Mouse (Mus musculus) liver, adult 2 months (tissue): ENCODE data around the gene Gm867. TPM values are rescaled to one million over a fixed set of nuclear protein-coding genes. Genes with fewer than 3 reads are reported as not detected.

Source experiments
- DNase-seq: peaks from one replicate; pipeline ENCODE4 v3.0.0-alpha.2; 2011; ENCODE audit warnings: low read depth, low spot score; ENCODE audit errors: extremely low read depth
- H3K27ac ChIP-seq: fragments of 200-500 bp; replicated peaks from 2 replicates; pipeline ENCODE4 v1.5.1; 2012; ENCODE audit warnings: low read depth, mild to moderate bottlenecking, control low read depth, inconsistent platforms, low read length; ENCODE audit not compliant: insufficient read depth
- H3K27me3 ChIP-seq: fragments of 200-500 bp; 2 replicates; pipeline ENCODE4 v1.6.1; 2012; ENCODE audit warnings: mild to moderate bottlenecking, moderate library complexity, low read length, inconsistent platforms; ENCODE audit not compliant: control insufficient read depth, insufficient read depth
- H3K36me3 ChIP-seq: fragments of 200-500 bp; 2 replicates; pipeline ENCODE4 v1.6.1; 2012; ENCODE audit warnings: low read length, inconsistent platforms; ENCODE audit not compliant: control insufficient read depth, insufficient read depth
- H3K4me1 ChIP-seq: fragments of 200-500 bp; 2 replicates; pipeline ENCODE4 v1.6.1; 2011; ENCODE audit warnings: low read length; ENCODE audit not compliant: control insufficient read depth, insufficient read depth
- H3K4me3 ChIP-seq: fragments of 200-500 bp; 2 replicates; pipeline ENCODE4 v1.5.1; 2011; ENCODE audit warnings: low read depth, mild to moderate bottlenecking, control low read depth, low read length, moderate library complexity; ENCODE audit not compliant: insufficient read depth
- H3K79me2 ChIP-seq: fragments of 200-500 bp; 2 replicates; pipeline ENCODE4 v1.6.1; 2012; ENCODE audit warnings: inconsistent platforms, mild to moderate bottlenecking, low read length, moderate library complexity; ENCODE audit not compliant: control insufficient read depth, insufficient read depth
- H3K9ac ChIP-seq: fragments of 200-500 bp; 2 replicates; pipeline ENCODE4 v1.6.1; 2012; ENCODE audit warnings: low read depth, mild to moderate bottlenecking, control low read depth, inconsistent platforms, low read length
- CTCF ChIP-seq: fragments of 200-500 bp; IDR thresholded peaks from 2 replicates; pipeline ENCODE4 v1.5.1; 2011; ENCODE audit warnings: low read depth, low read length, control low read depth
- POLR2A ChIP-seq: fragments of 200-500 bp; IDR thresholded peaks from 2 replicates; pipeline ENCODE4 v1.6.1; 2011; ENCODE audit warnings: low read length, control low read depth; ENCODE audit not compliant: insufficient read depth; ENCODE audit errors: extremely low read depth
- WGBS: fragments of 180-500 bp; shearing (Covaris S2); methylation state at CpG from one replicate; pipeline ENCODE4 v1.1.7; 2018; 5-methylcytosine and 5-hydroxymethylcytosine counted together
- polyA plus RNA-seq: library from polyadenylated mRNA; depleted of rRNA; stranded (reverse); fragments of >200 nt; gene quantifications from 2 replicates; pipeline ENCODE4 v1.2.3, GENCODE M21; 2012
- total RNA-seq: library from RNA; depleted of rRNA; stranded (reverse); fragments of >200 nt; gene quantifications from 2 replicates; pipeline ENCODE4 v1.2.3, GENCODE M21; 2014

Gene Gm867
- total and polyA plus RNA-seq, 2 experiments: 0.09 to 0.11 TPM

DNA sequence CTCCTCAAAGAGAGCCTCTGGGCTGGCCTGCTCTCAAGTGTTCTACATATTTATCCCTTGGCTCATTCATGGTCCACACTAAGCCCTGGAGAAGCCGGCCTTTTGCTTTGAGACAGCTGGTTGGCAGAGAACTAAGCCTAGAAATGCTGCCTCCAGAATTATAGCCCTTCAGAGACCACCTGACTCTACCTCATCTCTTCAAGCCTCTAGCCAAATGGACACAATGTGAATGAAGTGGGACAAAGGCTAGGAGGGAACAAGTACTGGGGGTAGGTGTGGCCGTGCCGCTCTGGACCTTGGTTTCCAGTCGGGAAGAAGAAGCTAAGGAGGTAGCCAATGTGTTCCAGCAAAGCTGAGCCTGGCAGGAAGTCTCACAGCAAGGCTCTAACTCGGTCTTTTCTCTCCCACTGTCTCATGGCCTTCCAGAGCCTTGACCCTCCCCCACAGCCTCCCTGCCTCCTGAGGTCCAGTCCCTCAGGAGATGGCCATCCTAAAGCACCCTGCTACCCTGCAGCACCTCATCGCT is 42.4 kb downstream of the Gm867 start:
- no peak overlapping the region for H3K4me3 ChIP-seq
- no peak for TF ChIP-seq CTCF
- TF ChIP-seq POLR2A: no peak
- no peaks in the 10 kb centered on the region for H3K27me3 ChIP-seq
- no peak overlapping the region; the same call in 1 of the 2 replicates for H3K9ac ChIP-seq
- no peak for DNase-seq
- H3K36me3 ChIP-seq: peaks cover 2% of the 10 kb centered on the region; the same call in 1 of the 2 replicates
- H3K4me1 ChIP-seq: peaks cover 5% of the 10 kb centered on the region; the same call in 1 of the 2 replicates
- no peaks in the 10 kb centered on the region for H3K79me2 ChIP-seq
- no peak overlapping the region for H3K27ac ChIP-seq
- WGBS: 78% methylated on average over 6 of the region's 6 CpGs

DNA sequence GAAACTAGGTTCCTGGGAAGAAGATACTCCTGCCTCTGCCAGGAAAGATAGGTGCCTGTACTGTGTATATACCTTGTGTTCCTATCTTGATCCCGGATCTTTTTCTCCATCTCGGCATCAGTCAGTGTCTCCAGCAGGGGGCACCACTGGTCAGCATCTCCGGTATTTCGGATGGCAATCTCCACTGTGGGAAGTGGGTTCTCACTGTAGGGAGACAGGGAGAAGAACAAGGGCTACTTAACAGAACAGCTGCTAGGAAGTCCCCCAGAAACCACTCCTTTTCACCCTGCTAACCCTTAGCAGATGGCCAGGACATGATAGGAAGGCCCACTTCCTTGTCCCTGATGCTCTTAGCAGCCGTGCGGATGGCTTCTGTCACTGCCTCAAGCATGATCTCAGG is 43.1 kb downstream of the Gm867 start:
- 42% methylated on average over 6 of the region's 6 CpGs for WGBS
- no peak overlapping the region for H3K4me3 ChIP-seq
- peak; percentile 35 for DNase-seq
- no peaks in the 10 kb centered on the region for H3K79me2 ChIP-seq
- peaks cover under 1% of the 10 kb centered on the region; the same call in 1 of the 2 replicates for H3K36me3 ChIP-seq
- no peak overlapping the region for H3K9ac ChIP-seq
- no peaks in the 10 kb centered on the region for H3K27me3 ChIP-seq
- H3K27ac ChIP-seq: no peak overlapping the region
- TF ChIP-seq POLR2A: no peak
- peak; percentile 83 for TF ChIP-seq CTCF
- peaks cover 5% of the 10 kb centered on the region; the same call in 1 of the 2 replicates for H3K4me1 ChIP-seq

DNA sequence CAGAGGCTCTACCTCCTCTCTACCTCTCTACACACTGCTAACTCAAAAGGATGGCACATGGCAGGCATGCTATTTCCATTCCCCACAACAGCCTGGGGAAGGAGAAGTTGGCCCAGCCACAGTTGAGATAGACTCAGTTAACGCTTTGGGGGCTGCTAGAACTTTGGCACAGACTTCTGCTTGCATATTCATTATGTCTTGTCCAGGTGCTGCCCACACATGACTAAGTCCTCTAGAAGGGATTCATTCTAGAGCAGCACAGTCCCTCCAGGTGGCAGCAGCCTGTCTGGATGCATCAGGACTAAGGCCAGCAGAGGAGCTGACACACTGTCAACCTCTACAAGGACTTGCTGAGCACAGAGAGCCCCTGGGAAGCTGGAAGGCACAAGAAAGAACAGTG is 44.3 kb downstream of the Gm867 start:
- no peak for DNase-seq
- WGBS: 100% methylated on average over 1 of the region's 1 CpGs
- Histone ChIP-seq H3K4me1 (peaks cover 5% of the 10 kb centered on the region; the same call in 1 of the 2 replicates), H3K27ac (no peak overlapping the region), H3K79me2 (no peaks in the 10 kb centered on the region), H3K36me3 (no peaks in the 10 kb centered on the region; the same call in 1 of the 2 replicates), H3K9ac (no peak overlapping the region), H3K4me3 (no peak overlapping the region), H3K27me3 (no peaks in the 10 kb centered on the region)
- TF ChIP-seq CTCF (no peak), POLR2A (no peak)

DNA sequence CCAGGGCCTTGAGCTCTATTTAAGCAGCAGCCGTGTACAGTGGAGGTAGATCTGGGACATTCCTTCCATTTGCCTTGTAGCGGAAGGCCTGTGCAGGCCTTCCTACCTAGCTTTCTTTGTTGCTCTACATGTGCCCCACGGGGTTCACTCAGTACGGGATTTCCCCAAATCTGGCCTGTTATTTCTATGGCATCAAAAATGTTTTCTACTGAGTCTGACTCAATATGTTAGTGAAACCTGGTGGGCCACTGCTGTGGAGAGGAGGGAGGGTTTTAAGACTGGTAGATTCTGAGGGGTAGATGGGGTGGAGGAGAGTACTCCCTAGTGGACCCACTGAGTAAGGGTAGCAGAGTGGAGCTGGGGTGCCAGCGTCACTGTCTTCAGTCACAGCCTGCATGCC is 44.7 kb downstream of the Gm867 start:
- H3K79me2 ChIP-seq: no peaks in the 10 kb centered on the region
- DNase-seq: no peak
- H3K4me3 ChIP-seq: no peak overlapping the region
- H3K9ac ChIP-seq: no peak overlapping the region
- H3K4me1 ChIP-seq: peaks cover 5% of the 10 kb centered on the region; the same call in 1 of the 2 replicates
- H3K27ac ChIP-seq: no peak overlapping the region
- H3K27me3 ChIP-seq: no peaks in the 10 kb centered on the region
- H3K36me3 ChIP-seq: no peaks in the 10 kb centered on the region; the same call in 1 of the 2 replicates
- WGBS: 95% methylated on average over 5 of the region's 5 CpGs
- TF ChIP-seq POLR2A (no peak), CTCF (no peak)

DNA sequence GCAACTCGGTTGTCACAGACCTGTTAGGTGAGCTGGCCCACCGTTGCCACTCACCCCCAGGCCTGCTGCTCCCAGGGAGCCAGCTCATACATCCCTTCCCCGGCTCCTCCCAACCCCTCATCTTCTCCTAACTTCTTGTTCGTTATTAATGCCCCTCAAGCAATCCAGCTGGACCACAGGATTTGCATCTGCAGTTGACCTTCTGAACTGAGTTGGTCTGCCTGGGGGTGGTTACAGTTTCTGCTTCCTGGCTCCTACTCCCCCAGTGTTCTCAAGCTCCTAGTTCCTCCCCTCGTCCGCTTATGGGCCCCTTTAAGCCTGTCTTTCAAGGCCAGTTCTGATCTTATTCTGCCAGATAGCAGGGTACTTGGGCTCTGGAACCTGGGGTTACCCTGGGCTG is 45.9 kb downstream of the Gm867 start:
- H3K4me1 ChIP-seq: peaks cover 5% of the 10 kb centered on the region; the same call in 1 of the 2 replicates
- DNase-seq: no peak
- no peak overlapping the region for H3K27ac ChIP-seq
- no peak overlapping the region for H3K4me3 ChIP-seq
- H3K79me2 ChIP-seq: no peaks in the 10 kb centered on the region
- H3K36me3 ChIP-seq: no peaks in the 10 kb centered on the region; the same call in 1 of the 2 replicates
- WGBS: 83% methylated on average over 6 of the region's 6 CpGs
- TF ChIP-seq POLR2A (no peak), CTCF (no peak)
- H3K27me3 ChIP-seq: no peaks in the 10 kb centered on the region
- no peak overlapping the region for H3K9ac ChIP-seq

DNA sequence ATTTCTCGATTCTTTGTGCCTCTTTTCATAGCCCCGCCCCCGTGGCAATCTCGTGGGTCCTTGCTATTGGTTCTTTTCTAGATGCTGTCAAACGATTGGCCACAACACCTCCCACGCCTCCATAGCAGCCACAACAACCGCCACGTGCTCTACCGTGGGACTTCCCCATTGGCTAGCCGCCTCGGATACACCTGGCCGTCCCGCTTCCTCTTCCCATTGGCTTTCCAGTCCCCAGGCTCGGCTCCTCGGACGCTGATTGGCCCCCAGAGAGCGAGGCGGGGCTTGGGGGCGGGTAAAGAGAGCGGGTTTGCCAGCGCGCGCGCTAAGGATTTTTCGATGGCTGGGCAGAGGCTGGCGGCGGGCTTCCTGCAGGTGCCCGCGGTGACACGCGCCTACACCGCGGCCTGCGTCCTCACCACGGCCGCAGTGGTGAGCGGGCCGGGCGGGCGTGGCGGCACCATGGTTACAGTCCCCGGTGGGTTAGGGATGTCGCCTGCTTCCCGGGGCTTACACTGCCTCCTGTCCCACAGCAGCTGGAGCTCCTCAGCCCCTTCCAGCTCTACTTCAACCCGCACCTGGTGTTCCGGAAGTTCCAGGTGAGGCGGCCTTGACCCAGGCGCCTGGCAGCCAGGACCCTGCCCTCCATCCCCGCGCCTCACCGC is 47.3 kb downstream of the Gm867 start, which contains the start of gene Derl3:
Derl3 (plus strand) TSS at position 325 of the 662 bp plus-strand sequence.
- peaks cover 5% of the 10 kb centered on the region; the same call in 1 of the 2 replicates for H3K4me1 ChIP-seq
- DNase-seq: peak; percentile 96
- no peaks in the 10 kb centered on the region for H3K27me3 ChIP-seq
- peak within 1 kb of the TSS; percentile 51; the same call in 1 of the 2 replicates for H3K4me3 ChIP-seq
- no peaks in the 10 kb centered on the region; the same call in 1 of the 2 replicates for H3K36me3 ChIP-seq
- no peak within 1 kb of the TSS for H3K27ac ChIP-seq
- 3% methylated on average over 51 of the region's 51 CpGs for WGBS
- no peak for TF ChIP-seq POLR2A
- no peak for TF ChIP-seq CTCF
- peak within 1 kb of the TSS; percentile 79 for H3K9ac ChIP-seq
- no peaks in the 10 kb centered on the region for H3K79me2 ChIP-seq
